Mouse (Mus musculus) layer of hippocampus, adult 8-10 months (tissue): ENCODE results near the gene Iars. TPM values are rescaled to one million over a fixed set of nuclear protein-coding genes. Genes with fewer than 3 reads are reported as not detected.
"Not testable (repeated sequence)": the region's sequence is repeated elsewhere in the genome, so short reads cannot be mapped to it uniquely, and the experiment has no call there.

Source experiments
- DNase-seq, 2 experiments: peaks; one replicate each; pipeline ENCODE4 v3.0.0; 2022; ENCODE audit warnings: low spot score in 2 of 2
- total RNA-seq, 4 experiments: library from RNA; stranded (reverse); gene quantifications; 2 replicates each; pipeline ENCODE4 v1.2.4; 2022

Iars gene
- total RNA-seq, 4 experiments from 2014 or later = 61.8 to 90.7 (median 70.2) TPM

DNA sequence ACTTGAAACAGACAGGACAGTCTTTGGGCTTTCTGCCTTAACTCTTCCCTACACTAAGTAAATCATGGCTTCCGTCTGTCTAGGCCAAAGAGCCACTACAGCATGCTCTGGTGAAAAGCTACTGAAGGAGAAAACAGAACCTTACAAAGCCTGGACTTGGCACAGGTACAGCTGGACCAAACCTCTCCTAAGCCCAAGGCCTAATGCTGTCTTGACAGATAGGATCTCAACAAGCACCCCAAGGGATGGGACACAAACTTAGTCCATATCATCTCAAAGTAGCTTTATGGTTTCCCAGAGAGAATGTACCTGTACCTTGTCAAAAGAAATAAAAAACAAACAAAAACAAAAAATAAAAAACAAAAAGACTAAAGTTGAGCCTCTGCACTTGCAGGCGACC is 54.5 kb downstream of the Iars start:
- no peak for DNase-seq

DNA sequence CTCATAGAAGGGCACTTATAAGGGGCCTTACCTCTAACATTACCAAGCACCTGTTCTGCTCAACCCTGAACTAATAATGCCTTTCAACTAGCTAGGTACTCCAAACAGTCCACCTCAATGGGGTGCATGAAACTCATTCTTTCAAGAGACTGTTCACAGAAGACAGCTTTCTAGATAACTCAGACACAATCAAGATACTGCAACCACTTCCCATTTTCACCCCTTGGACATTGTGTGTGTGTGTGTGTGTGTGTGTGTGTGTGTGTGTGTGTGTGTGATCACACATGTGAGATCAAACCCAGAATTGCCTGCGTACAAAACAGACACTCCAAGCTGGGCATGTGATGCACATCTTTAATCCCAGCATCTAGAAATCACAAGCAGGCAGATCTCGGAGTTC is 56.1 kb downstream of the Iars start:
- DNase-seq = no peak

DNA sequence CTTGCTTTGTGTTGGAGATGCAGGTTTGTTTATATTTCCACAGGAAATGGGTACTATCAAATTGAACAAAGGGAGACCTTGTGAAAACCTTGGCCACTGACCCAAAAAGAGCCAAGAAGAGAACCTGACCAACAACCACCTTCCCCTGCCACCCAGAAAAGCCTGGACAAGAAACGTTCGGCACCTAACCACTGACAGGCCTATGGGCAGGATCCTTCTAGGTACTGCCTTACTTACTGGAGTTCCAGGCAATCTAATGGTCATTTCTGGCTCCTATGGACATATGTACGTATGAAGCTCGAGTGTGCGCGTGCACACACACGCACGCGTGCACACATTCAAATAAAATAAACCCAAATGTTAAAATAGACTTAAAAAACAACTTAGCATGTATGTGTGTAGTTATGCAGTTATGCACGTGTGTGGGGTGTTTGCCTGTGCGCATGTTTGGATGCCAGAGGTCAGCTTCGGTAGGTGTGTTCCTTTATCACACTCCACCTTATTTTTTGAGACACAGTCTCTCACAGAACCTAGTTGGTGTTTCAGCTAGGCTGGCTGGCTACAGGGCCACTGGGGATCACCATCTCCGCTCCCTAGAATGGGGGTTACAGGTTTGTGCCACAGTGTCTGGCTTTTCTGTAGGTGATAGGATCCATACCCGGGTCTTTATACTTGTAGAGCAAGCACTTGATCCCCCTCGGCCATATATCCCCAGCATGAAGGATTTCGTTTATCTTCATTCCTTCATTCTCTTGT is 59.6 kb downstream of the Iars start:
- DNase-seq = no peak

DNA sequence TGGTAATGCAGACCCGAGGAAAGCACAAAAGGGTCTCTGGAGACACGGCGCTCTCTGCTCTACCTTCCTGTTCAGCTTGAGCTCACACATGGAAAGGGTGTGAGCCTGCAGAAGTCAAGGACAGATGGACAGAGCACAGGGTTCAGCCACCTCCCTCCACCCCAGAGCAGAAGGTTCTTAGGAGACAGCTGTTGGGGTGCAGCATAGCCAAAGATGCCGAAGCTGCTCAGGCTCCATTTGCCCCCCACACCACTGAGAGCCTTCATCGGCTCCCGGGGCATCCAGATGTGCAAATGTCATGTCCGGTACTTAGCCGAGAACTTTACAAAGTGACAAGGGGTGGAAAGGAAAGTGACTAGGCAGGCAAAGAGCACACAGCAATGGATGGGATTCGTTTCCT is 74.7 kb downstream of the Iars start:
- no peak for DNase-seq

DNA sequence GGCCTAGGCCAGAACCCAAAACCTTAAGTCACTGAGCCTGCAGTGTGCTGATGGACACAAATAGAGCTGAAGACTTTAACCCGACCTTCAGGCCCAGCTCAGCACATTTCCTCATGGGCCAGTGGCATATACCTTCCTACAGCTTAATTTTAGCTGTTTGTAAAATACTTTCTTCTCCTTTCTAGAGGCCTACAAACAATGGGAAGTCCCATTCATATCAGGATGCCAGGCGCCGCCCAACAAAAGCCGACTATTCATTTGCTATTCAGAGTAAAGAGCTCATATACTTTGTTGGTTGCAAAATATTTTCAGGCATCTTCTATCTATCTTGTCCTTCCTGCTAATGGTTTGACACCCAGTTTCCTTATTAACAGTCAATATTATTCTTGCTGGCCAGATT is 76.1 kb downstream of the Iars start:
- DNase-seq = no peak

DNA sequence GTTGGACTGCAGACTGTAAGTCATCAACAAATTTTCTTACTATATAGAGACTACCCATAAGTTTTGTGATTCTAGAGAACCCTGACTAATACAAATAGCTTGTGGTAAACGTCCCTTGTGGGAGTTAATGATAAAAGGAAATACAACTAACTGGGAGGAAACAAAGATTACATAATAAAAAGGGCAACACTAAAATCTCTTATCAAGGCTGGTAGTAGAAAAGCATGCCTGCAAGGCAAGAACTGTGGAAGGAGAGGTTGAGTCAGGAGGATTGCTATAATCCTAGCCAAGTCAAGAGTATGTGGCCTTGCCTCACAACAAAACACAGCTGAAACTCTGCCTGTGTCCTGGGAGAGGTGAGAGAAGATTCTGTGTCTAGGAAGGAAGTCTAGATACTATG is 78.8 kb downstream of the Iars start:
- no peak for DNase-seq

DNA sequence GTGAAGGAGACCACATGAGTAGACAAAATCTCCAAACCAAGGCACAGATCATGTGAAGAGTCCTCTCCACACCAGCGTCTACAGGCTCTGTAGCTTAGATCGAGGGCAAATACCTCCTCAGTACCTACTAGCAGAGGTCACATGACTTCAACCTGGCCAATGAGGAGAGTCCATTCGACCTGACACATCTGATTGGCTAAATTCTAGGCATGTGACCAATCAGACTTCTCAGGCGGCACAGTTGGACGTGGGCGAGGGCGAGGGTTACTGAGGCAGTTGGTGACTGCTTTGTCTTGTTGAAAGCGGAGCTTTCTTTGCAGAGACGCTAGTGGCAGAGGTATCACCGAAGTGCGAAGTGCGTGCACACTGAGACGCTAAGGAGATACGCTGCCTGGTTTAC is 80.3 kb downstream of the Iars start:
- DNase-seq = no peak

DNA sequence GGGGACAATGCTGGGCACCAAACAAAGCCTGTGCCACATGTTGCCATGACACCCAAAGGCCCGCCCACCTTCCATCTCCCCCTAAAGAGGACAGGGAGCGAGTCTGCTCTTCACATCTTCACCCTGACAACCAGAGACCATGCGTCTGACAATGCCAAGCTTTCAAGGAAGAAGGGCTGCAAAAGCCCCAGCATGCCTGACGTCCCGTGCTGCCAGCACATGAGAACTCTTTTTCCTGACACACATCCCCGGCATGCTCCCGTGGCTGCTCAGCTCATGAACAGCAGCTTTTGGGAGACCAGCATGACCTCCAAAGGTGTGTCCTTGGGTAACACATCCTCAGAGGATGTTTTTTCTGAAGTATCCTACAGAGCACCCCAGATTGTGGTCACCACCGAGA is 83.4 kb downstream of the Iars start:
- no peak for DNase-seq

DNA sequence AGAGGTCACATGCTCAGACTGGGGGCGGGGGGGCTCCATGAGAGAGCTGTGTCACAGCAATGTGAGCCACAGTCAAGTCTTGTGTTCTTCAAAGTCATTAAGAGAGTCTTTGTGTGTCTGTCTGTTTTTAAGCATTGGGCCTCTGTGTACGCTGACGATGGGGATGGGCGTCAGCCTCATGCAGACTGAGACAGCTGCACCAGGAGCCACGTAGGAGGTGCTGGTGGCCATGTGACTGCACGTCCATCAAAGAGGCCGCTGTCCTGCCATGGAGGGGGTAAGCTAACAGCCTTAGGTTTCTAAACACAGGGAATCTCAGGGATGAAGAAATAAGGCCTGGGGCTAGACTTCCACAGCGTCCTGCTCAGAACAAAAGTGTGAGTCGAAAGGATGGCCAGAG is 84.4 kb downstream of the Iars start:
- DNase-seq = no peak

DNA sequence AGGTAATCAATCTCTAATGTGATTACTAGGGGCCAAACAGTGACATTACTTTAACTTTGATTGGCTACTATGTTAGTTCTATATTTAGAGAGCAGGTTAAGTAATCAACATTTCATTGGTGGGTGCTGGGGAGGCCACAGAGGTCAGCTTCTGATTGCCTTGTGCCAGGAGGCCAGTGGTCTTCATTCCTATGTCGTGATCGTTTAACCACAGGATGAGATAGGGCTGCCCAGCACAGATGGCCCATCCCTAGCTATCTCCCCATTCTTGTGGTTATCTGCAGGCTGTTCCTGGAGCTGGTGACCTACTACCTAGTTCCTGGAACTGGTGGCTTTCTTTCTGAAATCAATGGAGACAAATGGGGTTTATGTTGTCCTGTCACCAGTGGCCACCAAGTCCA is 86.1 kb downstream of the Iars start:
- DNase-seq = no peak

DNA sequence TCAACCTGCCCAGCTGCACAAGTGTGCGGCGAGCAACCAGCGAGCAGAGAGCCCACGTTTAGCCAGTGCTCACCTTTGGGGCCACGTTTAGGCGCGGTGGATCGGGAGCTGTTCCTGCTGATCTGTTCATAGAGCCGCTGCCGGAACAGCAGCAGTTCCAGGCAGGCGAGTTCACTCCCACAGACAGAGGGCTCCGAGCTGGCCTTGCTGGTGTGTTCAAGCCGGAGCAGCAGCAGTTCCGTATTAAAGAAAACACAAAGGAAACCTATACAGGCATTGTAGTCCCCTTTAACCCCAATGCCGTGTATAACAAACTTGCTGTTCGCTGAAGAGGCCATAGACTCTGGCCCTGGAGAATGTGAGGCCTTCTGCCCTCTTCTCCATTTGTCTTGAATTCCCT is 87.2 kb downstream of the Iars start:
- no peak for DNase-seq

DNA sequence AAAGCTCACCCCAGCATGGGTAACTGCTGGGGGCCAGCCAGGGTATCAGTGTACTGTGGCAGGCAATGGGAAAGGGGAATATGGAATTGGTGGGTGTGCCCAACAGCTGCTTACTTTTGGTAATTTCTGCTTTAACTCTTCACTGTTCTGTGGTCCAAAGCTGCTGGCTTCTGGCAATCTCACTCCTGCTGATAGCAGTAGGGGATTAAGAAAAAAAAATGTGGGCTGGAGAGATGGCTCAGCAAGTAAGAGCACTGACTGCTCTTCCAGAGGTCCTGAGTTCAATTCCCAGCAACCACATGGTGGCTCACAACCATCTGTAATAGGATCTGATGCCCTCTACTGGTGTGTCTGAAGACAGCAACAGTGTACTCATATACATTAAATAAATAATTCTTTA is 89.6 kb downstream of the Iars start:
- not testable (repeated sequence) for DNase-seq

Other genes with a start within 250 kb of the Iars start
- gene Tes3-ps, start 188.8 kb upstream of the Iars start, total RNA-seq = 1 to 10 TPM in 3 of 4 experiments, under 1 TPM in 1; 0.79 to 2.0 (median 1.8) TPM
- gene Ecm2, start 177.3 kb upstream of the Iars start, total RNA-seq = 1 to 10 TPM; 6.6 to 9.4 (median 7.3) TPM
- 1 to 10 TPM in 2 of 4 experiments, under 1 TPM in 2; 0.85 to 1.0 (median 0.99) TPM for gene Aspn, start 137.7 kb upstream of the Iars start, total RNA-seq
- gene Omd, start 99.6 kb upstream of the Iars start, total RNA-seq = 1 to 10 TPM in 2 of 4 experiments, under 1 TPM in 2; 0.94 to 1.1 (median 1.0) TPM
- gene Ogn, start 74.1 kb upstream of the Iars start, total RNA-seq = 1 to 10 TPM; 6.3 to 8.9 (median 8.3) TPM
- 1 to 10 TPM; 1.6 to 2.2 (median 2.0) TPM for gene Cenpp, start 29.3 kb upstream of the Iars start, total RNA-seq
- gene Nol8, start 29.0 kb upstream of the Iars start, total RNA-seq = 10 to 100 TPM; 22.9 to 32.5 (median 27.7) TPM
- not detected for gene Gm30302, start 116.9 kb downstream of the Iars start, total RNA-seq